8 mouse cellular contexts compared by ENCODE assay signal in the genomic region with DNA sequence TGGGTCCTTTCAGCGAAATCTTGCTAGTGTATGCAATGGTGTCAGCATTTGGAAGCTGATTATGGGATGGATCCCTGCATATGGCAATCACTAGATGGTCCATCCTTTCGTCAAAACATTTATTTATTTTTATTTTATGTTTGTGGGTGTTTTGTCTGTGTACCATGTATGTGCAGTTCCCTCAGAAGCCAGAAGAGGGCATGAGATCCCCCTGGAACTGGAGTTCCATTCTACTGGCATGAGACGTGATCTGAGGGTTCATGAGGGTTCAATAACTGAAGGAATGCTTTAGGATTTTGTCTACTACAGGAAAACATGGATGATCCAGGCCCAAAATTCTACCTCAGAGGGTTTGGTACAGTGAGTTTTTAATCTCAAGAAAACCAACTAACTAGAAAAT. TPM values are rescaled to one million over a fixed set of nuclear protein-coding genes. Genes with fewer than 3 reads are reported as not detected.
DNase-seq lines count a peak whose midpoint lies in the region; ATAC-seq and TF ChIP-seq lines count a peak whose summit lies in the region.

No protein-coding gene starts in this region.

- WGBS in forebrain, postnatal 0 days = 35% methylated on average over 2 of the region's 3 CpGs
- 45% methylated on average over 2 of the region's 3 CpGs for WGBS in forebrain, embryonic 16.5 days

- no peak overlapping the region for H3K27ac ChIP-seq in forebrain, postnatal 0 days (ENCODE audit: low read depth, low read length)
- H3K27ac ChIP-seq in forebrain, embryonic 16.5 days (ENCODE audit: low read length) = no peak overlapping the region

- no peak for ATAC-seq in forebrain, postnatal 0 days
- ATAC-seq in forebrain, embryonic 16.5 days = no peak

- H3K4me2 ChIP-seq in forebrain, postnatal 0 days (ENCODE audit: low read depth) = no peak overlapping the region
- no peak overlapping the region for H3K4me2 ChIP-seq in forebrain, embryonic 16.5 days (ENCODE audit: low read length)

- intact Hi-C loops in left cerebral cortex, postnatal 25 days (cut with DNase I) = loop anchor here (5.0 kb wide), 1 partner anchor 145 kb away; no protein-coding TSS in a partner anchor

- no peak overlapping the region for H3K9ac ChIP-seq in forebrain, postnatal 0 days
- H3K9ac ChIP-seq in forebrain, embryonic 16.5 days (replicated peaks; ENCODE audit: low read depth, low read length) = no peak overlapping the region

- no peaks in the 10 kb centered on the region for H3K4me1 ChIP-seq in forebrain, postnatal 0 days (ENCODE audit: insufficient read depth)
- H3K4me1 ChIP-seq in forebrain, embryonic 16.5 days (replicated peaks; ENCODE audit: control insufficient read depth, insufficient read depth, low read length) = no peaks in the 10 kb centered on the region

- no peaks in the 10 kb centered on the region for H3K36me3 ChIP-seq in forebrain, postnatal 0 days (ENCODE audit: insufficient read depth)
- no peaks in the 10 kb centered on the region for H3K36me3 ChIP-seq in forebrain, embryonic 16.5 days (ENCODE audit: control insufficient read depth, insufficient read depth)

- TF ChIP-seq CTCF in forebrain, postnatal 0 days (IDR thresholded peaks at IDR 0.05; ENCODE audit: low read depth) = peak; percentile 51

- no peaks in the 10 kb centered on the region for H3K27me3 ChIP-seq in forebrain, postnatal 0 days (ENCODE audit: insufficient read depth, low read length)
- no peaks in the 10 kb centered on the region for H3K27me3 ChIP-seq in forebrain, embryonic 16.5 days (replicated peaks; ENCODE audit: control insufficient read depth, insufficient read depth, low read length)

- DNase-seq in forebrain, postnatal 0 days = no peak
- peak; percentile 33 for DNase-seq in ovary, postnatal 14 days (ENCODE audit: low spot score)
- no peak for DNase-seq in ovary, postnatal 36 days (ENCODE audit: low spot score)
- DNase-seq in embryo, embryonic 9.5 days (ENCODE audit: extremely low spot score) = peak; percentile 17
- DNase-seq in naive thymus-derived CD4-positive, alpha-beta T cell, adult 2 months (ENCODE audit: low read depth) = peak; percentile 2
- no peak for DNase-seq in yolk sac, embryonic 10.5 days (ENCODE audit: low spot score)
- DNase-seq in left cerebral cortex, postnatal 25 days (ENCODE audit: low spot score in 2 of 2) = no peak

- H3K9me3 ChIP-seq in forebrain, postnatal 0 days (ENCODE audit: low read length) = no peaks in the 10 kb centered on the region
- no peaks in the 10 kb centered on the region for H3K9me3 ChIP-seq in forebrain, embryonic 16.5 days (ENCODE audit: control insufficient read depth, low read length)

- H3K4me3 ChIP-seq in forebrain, postnatal 0 days (ENCODE audit: low read depth, low read length) = no peak overlapping the region
- no peak overlapping the region for H3K4me3 ChIP-seq in forebrain, embryonic 16.5 days (replicated peaks; ENCODE audit: low read length)

RNA-seq across cellular contexts. Expression of a gene that starts 28.3 kb away (rescaled TPM):
- 14.1 and 16.9 TPM in 2 replicates for total RNA-seq in forebrain, postnatal 0 days (2014; rRNA removed)
- 6.9 and 21.1 TPM in 2 replicates for polyA plus RNA-seq in forebrain, postnatal 0 days (2015; fragmentation: Nextera tagmentation; extraction: Ambion mirVana)
- polyA plus RNA-seq in forebrain, embryonic 16.5 days (2015; fragmentation: Nextera tagmentation; extraction: Ambion mirVana) = 6.7 and 14.2 TPM in 2 replicates
- total RNA-seq in left cerebral cortex, postnatal 25 days (2021) = 10 to 100 TPM; 65.7 to 74.2 TPM

Comparison
In these comparisons a context has a peak if more than half of its experiments do, and no peak if none do; other contexts are left out.
1. DNase-seq: peak in ovary, postnatal 14 days (single experiment), embryo, embryonic 9.5 days (single experiment) and naive thymus-derived CD4-positive, alpha-beta T cell, adult 2 months (single experiment); none in forebrain, postnatal 0 days (single experiment), ovary, postnatal 36 days (single experiment), yolk sac, embryonic 10.5 days (single experiment) and left cerebral cortex, postnatal 25 days (0 of 2).